Mouse (Mus musculus) activated CD4-positive, CD25-positive, alpha-beta regulatory T cell, adult 4 months (primary cell): ENCODE results near the gene Thoc5. TPM values are rescaled to one million over a fixed set of nuclear protein-coding genes. Genes with fewer than 3 reads are reported as not detected.

Source experiments
- ATAC-seq: one replicate; pipeline ENCODE4 v1.8.0; 2017
- polyA plus RNA-seq, 2 experiments: library from polyadenylated mRNA; unstranded; fragments of 100-300 nt; shearing (Covaris generic); gene quantifications; one replicate each; pipeline ENCODE4 v1.2.1; 2017

Gene Thoc5
- polyA plus RNA-seq, 2 experiments from 2014 or later: 31.6 to 45.2 TPM

DNA sequence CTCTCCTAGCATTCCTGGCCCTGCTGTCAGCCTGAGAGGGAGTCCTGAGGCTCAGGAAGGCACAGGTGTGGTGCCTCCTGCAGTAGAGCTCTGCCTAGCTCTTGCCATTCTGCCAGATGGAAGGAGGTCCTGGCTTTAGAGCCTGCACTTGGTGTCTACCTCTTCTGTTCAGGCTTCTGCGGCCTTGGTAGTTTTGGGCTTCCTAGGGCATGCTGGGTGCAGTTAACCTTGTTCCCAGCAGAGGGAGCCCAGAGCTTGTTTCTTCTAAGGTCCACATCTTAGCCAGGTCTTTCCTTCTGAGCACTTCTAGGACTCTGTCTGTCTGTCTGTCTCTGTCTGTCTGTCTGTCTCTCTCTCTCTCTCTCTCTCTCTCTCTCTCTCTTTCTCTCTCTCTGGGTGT lies 20.9 kb downstream of the Thoc5 start:
- ATAC-seq: no peak

DNA sequence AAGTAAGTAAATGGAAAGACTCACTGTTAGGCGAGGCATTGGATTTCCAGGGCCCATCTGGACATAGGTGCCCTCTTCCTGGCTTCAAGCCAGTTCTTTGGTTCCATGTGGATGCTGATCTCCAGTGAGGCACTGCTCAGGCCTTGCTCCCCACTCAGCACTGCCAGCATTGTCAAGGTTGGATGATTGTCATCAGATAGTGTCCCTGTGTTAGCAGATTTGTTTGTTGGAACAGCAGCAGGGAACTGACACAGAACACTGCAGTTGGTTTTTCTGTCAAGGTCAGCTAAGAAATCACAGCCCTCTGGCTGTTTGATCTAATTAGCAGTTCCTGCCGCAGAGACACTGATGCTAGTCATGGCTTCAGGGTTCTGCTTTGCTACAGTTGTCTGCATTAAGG lies 26.2 kb downstream of the Thoc5 start:
- no peak for ATAC-seq

DNA sequence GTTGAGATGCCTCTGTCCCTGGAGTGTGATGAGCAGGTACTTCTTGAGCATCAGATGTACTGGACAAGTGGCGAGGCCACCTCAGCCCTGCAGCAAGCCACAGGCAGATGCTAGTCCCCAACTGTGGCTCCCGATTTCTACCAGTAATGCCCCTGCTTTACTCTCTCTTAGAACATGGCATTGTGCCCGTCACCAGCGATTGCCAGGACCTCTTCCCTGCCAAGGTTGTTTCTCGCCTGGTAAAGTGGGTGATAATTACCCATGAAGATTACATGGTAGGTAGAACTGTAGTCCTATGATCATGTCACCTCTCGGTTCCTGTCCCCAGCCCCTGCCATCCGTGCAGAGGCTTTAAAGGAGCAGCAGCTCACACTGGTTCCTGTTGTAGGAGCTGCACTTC lies 26.6 kb downstream of the Thoc5 start:
- ATAC-seq: no peak

DNA sequence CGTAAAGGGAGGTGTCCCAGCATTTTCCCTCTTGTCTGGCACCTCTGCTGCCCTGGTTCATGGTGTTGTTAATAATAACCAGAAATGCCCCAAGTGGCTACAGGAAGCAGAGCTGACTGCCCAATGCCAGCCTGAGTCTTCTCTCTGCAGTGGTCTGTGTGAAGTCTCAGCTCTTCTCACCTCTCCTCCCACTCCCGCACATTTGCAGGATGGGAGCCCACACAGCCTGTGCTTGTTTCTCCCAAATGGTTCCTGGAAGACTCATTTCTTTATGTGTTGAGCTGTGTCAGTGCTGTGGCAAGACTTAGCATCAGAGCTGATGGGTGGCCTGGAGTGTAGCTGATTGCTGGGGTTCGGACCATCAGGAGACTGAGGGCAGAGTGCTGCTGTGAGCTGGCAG lies 32.1 kb downstream of the Thoc5 start:
- ATAC-seq: no peak

DNA sequence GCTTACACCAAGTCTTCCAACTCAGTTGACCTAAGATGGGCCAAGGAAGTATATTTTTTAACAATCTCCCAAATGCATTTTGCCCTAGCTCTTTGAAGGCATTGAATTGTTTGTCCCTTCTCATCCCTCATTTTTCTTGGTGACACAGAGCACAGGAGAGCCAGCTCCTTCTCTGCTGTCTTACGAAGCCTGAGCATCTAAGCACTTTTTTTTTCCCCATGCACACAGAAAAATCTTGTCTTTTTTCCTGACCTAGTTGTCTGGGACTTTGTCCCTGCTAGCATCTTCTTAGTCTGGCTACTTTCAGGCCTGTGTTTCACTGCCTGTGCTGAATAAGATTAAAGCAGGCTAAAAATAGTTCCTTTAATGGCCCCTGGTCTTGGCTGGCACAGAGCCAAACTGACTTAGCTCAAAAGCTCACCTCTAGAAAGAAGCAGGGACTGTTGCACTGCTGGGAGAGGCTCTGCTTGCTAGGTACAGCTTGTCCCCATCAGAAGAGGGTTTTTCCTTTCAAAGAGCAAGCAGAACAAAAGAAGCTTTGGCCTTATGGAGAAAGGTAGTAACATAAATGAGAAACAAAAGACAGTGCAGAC lies 36.0 kb downstream of the Thoc5 start:
- no peak for ATAC-seq

DNA sequence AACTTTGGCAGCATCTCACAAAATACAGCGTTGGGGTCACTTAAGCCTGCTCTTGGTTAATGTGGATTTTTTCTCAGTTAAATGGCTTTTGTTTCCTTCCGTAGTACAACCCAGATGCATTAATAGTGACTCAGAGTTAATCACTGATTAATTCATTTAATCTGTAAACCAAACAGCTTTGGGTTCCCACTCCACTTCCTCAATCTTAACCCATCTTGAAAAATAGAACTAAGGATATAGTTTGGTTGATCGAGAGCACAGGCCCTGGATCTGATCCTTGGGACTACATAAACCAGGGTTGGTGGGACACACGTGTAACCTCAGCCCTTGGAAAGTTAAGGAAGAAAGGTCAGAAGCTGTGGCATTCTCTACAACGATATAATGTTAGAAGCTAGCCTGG lies 41.1 kb downstream of the Thoc5 start:
- ATAC-seq: no peak

DNA sequence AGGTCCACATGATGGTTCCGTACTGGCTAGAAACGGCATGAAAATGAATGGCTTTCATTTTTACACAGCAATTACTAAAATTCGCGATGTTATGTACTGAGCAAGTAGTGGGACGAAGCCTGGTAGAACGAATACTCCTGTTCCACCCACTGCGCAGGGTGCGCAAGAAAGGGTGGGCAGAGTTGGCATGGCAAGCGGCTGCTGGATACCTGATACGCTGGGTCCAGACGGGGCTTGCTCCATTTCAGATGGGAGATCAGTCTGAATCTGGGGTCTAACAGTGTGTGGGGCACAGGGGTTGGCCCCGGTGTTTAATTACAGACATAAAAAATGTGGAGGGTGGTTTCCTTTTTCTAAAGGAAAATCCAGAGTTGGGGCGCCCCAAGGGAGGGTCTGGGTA lies 51.4 kb downstream of the Thoc5 start:
- no peak for ATAC-seq

DNA sequence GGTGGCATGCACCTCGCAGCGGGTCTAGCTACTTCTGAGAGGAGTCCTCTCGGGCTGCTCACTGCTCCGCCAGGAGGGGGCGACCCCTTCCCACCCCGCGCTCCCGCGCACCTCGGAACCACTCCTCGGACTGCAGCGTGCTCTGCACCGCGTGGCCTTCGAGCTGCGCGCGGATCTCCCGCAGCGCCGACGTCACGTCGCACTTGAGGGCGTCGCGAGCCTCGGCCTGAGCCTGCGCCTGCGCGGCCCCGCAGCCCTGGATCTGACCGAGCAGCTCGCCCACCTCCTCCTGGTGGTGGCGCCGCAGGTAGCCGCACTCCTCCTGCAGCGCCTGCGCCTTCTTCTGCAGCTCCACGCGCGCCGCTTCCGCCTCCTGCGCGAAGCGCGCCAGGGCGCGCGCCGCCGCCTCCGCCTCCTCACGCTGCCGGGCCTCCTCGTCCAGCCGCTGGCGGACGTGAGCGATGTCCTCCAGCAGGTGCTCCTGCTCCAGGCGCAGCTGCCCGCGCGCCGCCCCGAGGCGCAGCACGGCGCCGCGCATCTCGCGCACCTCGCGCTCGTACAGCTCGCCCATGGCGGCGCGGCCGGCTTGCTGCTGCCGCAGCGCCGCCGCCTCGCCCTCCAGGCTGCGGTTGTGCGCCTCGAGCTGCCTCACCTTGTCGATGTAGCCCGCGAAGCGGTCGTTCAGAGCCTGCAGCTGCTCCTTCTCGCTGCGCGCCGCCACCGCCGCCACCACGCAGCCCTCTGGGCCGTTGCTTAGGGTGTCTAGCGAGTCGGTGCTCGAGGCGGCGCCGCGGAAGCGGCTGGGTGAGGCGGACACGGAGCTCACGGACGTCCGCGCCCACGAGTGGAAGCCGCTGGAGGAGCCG lies 52.1 kb downstream of the Thoc5 start:
- ATAC-seq: peak; percentile 87

DNA sequence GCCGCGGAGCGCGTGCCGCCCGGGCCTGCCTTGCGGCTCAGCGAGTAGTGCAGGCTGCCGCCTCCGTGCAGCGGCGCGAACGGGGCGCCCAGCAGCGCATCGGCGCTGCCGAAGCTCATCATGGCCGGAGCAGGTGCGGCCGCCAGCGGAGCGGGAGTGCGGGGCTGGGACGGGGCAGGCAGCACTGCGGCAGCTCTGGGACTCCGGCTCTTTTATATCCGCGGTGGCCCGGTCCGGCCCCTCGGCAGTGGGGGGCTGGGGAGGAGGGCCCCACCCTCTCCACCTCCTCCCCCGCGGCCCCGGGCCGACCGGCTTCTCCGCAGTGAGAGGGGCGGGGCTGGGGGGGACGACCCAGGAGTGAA lies 52.7 kb downstream of the Thoc5 start, which contains the start of gene Nefh:
Gene Nefh, minus strand, starts transcription at position 252 of the 362 bp plus-strand sequence.
- no peak for ATAC-seq

DNA sequence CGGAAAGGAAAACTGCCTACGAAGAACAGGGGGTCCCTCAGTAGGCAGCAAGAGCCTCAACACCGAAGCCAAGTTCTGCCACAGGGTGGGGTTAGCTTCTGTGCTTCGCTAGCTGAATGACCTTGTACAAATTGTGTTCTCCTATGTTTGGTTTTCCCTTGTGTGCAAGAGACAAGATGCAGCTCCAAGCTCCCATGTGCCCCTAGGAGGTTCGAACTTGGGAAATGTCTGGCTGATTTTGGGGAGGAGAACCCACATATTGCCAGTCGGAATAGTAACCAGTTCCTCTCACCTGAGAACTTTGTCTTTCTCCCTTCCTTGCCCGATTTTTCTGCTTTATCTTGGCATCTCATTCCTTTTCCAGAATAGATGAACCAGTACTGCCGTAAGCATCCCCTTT lies 53.7 kb downstream of the Thoc5 start:
- no peak for ATAC-seq

DNA sequence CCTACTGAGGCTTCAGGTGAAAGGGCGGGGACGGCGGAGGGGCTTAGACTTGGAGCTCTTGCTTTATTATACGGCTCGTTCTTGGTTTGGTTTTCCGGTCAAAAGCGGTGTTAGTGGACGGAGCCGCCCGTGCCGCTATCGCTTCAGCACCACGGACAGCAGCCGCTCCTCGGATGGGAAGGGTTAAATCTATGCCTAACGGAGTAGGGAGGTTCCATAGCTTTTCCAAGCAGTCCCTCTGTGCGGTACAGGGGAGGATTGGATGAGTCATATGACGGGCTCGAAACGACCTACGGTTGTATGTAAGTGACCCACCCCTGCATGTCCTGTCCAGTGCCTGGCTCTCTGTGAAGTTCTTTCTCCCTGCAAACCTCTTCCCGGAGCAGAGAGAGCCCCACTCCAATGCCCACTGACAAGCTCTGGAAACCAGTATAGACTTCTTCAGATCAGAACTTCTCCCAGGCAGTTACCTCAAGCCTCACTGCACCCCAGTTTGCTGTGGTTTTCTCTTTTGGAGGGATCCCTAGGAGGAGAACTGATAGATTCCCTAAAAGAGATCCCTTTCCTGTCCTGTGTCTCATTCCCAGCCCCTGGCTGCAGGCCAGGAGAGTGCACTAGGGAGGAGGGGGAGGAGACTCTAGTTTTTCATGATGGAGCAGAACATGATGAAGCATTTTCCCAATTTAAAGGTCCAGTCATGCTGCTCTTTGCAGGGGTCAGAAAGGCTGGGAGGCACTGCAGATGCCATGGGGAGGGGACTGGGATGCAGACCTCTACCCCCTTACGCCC lies 54.3 kb downstream of the Thoc5 start:
- ATAC-seq: no peak

DNA sequence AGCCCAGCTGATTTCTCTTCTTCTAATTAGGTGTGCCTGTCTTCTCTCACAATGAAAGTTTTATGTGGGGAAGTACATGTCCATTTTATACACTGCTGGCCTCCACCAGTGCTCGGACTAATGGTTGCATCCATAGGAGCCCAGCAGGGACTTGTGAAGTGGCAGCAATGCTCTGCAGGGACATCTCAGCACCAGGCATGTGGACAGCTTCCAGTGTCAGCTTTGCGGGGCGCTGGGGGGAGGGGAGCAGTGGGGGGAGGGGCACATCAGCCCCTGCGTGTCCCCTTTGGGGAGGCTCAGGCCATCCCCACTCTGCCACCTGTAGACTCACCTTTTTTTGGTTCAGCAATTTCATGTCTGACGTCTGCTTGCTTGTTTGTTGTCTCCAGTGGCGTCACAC lies 58.3 kb downstream of the Thoc5 start:
- ATAC-seq: no peak

DNA sequence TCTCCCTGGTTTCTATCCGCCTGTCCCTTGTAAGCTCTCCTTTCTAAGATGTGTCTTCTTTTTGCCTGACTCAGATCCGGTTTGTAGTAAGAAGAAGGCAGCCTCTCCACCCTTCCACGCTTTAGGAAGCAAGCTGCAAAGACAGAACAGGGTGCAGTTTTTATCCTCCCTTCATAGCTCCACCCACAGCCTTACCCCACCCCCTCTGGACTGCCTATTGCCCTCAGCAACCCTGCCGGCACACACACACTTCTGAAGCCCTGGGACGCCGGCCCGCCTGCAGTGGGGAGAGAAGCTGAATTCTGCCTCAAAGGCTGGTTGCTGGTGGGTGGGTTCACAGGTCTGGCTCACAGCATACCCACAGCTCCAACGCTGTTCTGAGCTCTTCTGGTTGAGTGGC lies 58.8 kb downstream of the Thoc5 start:
- no peak for ATAC-seq

DNA sequence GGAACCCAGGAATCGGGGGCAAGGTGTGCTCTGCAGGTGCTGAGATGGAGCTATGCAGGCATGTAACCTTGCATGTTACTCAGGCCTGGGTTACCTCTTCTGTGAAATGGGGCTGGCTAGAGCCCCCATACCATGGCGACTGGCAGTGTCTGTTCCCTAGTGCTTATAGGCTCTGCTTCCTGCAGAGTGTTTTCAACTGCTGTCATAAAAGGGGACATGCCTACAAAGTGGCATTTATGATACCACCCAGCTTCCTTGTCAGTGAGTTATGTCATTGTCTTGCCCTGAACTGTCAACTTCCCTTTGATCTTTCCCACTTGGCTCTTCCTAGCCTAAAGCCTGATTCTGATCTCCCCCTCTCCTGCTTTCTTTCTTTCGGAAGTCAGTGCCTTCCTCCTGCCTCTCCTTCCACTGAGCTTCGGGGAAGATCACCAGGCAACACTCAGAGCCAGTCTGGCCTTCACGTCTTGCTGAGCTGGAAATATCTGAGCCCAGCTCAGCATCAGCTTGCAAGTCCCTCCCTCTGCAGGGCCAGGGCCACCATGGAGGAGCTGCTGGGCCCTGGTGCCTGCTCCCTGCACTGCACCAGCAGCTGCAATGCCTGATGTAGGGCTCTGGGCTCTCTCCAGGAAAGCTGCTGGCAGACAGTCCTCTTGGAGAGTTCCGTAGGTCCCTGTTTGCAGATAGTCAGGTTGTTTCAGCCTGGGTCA lies 68.1 kb downstream of the Thoc5 start:
- ATAC-seq: no peak

DNA sequence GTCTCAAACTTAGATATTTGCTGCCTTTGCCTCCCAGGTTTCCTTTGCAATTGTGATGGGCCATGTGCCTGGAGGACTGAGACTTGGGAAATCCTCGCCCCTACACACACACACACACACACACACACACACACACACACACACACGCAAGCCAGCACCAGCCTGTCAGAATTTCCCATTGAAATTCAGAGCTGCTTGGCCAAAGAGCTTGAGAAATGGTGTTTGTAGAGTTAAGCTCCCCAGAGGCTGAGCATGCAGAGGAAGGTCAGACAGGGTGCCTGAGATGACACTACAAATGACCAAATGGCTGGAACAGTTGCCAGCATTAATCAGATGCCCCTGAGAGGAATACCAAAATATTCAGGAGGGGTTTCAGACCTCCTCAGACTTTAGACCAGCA lies 71.2 kb downstream of the Thoc5 start:
- ATAC-seq: no peak

DNA sequence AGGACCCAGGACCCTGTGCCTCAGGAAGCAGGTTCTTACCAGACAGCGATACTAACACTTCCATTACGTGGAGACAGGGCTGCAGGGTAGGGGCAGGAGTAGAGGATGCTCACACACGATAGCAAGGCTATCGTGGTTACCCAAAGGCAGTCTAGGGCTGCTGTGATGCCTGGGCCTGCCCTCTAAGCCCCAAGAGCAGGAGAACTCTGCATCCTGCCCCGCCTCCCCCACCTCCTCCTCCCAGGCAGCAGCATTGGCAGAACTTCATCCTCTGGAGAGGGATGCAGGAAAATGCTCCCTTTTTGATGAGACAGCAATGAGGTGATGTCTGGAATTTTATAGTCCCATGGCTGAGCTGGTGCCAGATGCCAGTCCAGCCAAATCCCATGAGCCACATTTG lies 71.8 kb downstream of the Thoc5 start:
- ATAC-seq: no peak

DNA sequence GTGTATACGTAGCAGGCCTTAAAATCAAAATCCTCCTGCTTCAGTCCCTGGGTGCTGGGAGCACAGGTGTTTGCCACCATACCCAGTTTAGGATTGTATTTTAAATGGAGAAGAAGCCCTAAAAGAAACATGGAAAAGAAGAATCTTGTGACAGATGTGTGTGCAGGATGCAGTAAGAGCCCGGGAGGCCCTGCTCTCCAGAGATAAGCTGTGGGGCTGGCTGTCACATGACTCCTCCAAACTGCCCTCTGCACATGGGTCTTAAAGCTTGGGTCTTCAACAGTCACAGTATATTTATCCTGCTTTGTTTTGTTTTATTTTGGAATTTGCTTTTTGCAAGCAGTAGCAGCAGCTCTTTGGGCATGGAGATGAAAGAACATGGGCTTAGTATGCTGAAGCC lies 72.4 kb downstream of the Thoc5 start:
- no peak for ATAC-seq

DNA sequence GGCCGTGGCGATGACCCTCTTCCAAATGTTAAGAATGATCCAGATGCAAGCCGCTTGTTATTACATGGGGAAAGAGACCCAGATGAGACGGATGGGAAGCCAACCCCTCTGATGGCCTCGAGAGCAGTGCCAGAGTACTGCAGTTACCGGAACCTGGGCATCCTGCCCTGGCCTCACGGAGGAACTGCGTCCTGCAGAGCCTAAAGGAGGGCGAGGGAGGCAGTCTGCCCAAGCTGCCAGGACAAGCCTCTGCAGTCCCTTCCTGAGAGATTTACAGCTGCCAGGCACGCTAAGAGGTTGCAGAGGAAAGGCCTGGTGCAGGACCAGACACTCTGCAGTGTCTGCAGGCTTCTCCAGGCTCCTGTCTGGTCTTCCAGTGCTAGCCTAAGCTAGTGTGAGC lies 73.3 kb downstream of the Thoc5 start:
- ATAC-seq: no peak

DNA sequence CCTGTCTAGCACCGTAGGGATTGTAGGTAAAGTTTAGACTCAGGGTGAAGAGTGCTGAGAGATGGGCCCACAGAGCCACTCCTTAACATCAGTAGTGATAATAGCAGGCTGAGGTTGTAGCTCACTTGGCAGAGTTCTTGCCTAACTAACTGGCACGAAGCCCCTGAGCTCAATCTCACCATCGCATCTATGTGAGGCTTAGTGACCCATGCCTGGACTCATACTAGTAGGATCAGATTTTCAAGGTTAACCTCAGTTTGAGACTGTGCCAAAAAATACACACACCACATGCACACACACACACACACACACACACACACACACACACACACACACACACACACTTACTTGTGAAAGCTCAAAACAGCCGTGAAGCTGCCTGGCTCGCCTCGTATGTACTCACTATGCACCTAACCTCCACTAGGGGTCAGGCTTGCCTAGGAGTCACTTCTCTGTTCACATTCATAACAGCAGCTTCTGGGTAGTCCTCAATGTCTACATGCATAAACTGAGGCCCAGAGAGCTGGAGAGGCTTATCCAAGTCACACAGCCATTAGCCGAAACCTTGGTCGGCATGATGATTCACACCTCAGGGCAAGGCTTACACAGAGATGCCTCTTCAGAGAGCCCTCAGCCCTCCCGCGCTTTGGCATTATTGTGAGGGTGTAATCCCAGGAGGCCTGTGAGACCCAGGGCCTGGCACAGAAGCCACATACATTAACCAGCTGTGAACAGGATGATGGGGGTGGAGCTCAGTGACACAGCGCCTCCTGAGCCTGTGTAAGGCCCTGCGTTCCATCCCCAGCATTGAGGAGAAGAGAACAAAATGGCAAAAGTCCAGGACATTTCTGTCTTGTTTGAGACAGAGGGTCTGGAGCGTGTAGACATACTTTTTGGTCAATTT lies 78.1 kb downstream of the Thoc5 start:
- peak; percentile 49 for ATAC-seq

DNA sequence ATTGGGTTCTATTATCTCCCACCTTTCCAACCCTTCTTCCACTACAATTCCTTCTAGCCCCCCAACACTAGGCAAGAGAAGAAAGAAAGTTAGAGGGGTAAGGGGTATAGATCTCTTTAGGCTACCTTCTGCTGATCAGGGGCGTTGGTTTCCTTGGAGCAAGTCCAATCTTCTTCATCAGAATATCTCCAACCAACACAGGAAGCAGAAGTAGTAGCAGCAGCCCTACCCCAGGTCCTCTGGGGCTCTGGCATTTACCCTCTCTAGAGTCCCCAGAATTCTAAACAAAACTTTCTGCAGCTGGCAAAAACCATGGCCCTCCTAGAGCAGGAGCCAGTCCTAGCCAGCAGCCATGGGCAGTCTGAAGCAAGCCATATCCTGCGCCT lies 78.7 kb downstream of the Thoc5 start:
- no peak for ATAC-seq

DNA sequence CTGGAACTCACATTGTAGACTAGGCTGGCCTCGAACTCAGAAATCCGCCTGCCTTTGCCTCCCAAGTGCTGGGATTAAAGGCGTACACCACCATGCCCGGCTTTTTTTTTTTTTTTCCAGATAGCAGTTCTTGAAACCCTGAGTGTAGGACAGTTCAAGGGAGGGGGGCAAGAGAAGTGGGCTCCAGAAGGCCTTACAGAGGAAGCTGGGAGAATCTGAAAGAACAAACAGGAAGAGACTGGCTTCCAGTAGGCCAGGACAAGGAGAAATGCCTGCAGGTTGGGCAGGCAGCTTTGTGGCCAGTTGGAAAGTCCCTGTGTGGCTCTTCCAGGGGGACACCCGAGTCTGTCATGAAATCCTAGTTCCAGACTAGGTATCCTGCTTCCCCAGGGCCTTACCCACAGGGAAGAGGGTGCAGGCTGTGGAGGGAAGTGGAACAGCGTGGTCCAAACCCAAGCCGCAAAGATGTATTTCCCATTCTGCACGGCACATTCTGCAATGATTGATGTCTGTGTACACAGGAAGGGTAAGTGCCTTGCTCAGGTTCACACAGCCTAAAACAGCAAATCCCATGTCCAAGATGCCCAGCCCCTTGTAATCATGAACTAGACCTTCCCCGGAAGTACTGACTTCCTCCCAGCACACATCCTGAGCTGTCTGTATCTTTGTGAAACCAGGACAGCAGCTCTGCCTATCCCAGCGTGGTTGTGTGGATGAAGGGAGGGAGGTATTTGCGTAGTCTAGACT lies 79.4 kb downstream of the Thoc5 start:
- ATAC-seq: no peak
